ENCODE assay signal across 9 mouse cellular contexts in genomic region chr14:52018248-52019050, GRCm38 (mm10). TPM values are rescaled to one million over a fixed set of nuclear protein-coding genes. Genes with fewer than 3 reads are reported as not detected.
A peak's percentile ranks its signal among the peaks of the same experiment; 100 is the strongest.
DNase-seq lines count a peak whose midpoint lies in the region; ATAC-seq and TF ChIP-seq lines count a peak whose summit lies in the region.
"Had no signal": no experiment of that assay in that cellular context is flagged by ENCODE, and none has a peak within 500 bp of the region (broad histone marks: within the 10 kb centered on the region; RNA-seq: fewer than 3 reads in every experiment).

No protein-coding gene starts in this region.

- no peaks in the 10 kb centered on the region for H3K9me3 ChIP-seq in E14TG2a.4 (ENCODE audit: low read length)
- no peaks in the 10 kb centered on the region for H3K9me3 ChIP-seq in forebrain, embryonic 16.5 days (ENCODE audit: control insufficient read depth, low read length)
- no peaks in the 10 kb centered on the region for H3K9me3 ChIP-seq in liver, embryonic 16.5 days (replicated peaks; ENCODE audit: control insufficient read depth, low read length)

- ATAC-seq in forebrain, embryonic 16.5 days: no peak
- ATAC-seq in liver, embryonic 16.5 days (ENCODE audit: low read depth): no peak
- ATAC-seq in erythroid progenitor cell, adult 5-6 weeks (replicated peaks; ENCODE audit: low FRiP score, poor library complexity, severe bottlenecking): no peak

- intact Hi-C loops in gastrocnemius, adult 2 months (cut with DNase I): no loop called here

- H3K9ac ChIP-seq in forebrain, embryonic 16.5 days (replicated peaks; ENCODE audit: low read depth, low read length): peak overlapping the region; percentile 93; the same call in 1 of the 2 replicates
- H3K9ac ChIP-seq in liver, embryonic 16.5 days (ENCODE audit: low read depth, low read length): peak overlapping the region; percentile 89

- H3K27me3 ChIP-seq in E14TG2a.4 (ENCODE audit: insufficient read depth, low read length): no peaks in the 10 kb centered on the region
- H3K27me3 ChIP-seq in forebrain, embryonic 16.5 days (replicated peaks; ENCODE audit: control insufficient read depth, insufficient read depth, low read length): no peaks in the 10 kb centered on the region
- no peaks in the 10 kb centered on the region for H3K27me3 ChIP-seq in liver, embryonic 16.5 days (ENCODE audit: control insufficient read depth, insufficient read depth, low read depth, low read length)

- peak overlapping the region; percentile 96 for H3K27ac ChIP-seq in gastrocnemius, adult 2 months
- H3K27ac ChIP-seq in forebrain, embryonic 16.5 days (ENCODE audit: low read length): no peak overlapping the region
- H3K27ac ChIP-seq in liver, embryonic 16.5 days (ENCODE audit: low read length): peak overlapping the region; percentile 88

- H3K4me3 ChIP-seq in gastrocnemius, adult 2 months: peak overlapping the region; percentile 91
- peak overlapping the region; percentile 90 for H3K4me3 ChIP-seq in E14TG2a.4 (replicated peaks; ENCODE audit: low read length)
- 0 out of 2 replicates have a peak overlapping the region, but pooled peaks have one; percentile 2 for H3K4me3 ChIP-seq in forebrain, embryonic 16.5 days (replicated peaks; ENCODE audit: low read length)
- H3K4me3 ChIP-seq in liver, embryonic 16.5 days (ENCODE audit: low read depth, low read length): peak overlapping the region; percentile 75

- WGBS in forebrain, embryonic 16.5 days: 85% methylated on average over 15 of the region's 15 CpGs
- WGBS in liver, embryonic 16.5 days (ENCODE audit: insufficient replicate concordance): 79% methylated on average over 15 of the region's 15 CpGs

- H3K36me3 ChIP-seq in E14TG2a.4 (ENCODE audit: insufficient read depth, low read length): peaks cover 29% of the 10 kb centered on the region
- no peaks in the 10 kb centered on the region for H3K36me3 ChIP-seq in forebrain, embryonic 16.5 days (ENCODE audit: control insufficient read depth, insufficient read depth)
- no peaks in the 10 kb centered on the region for H3K36me3 ChIP-seq in liver, embryonic 16.5 days (ENCODE audit: control insufficient read depth, insufficient read depth)

- H3K4me1 ChIP-seq in E14TG2a.4 (replicated peaks; ENCODE audit: low read depth, low read length): peaks cover 61% of the 10 kb centered on the region
- peaks cover 31% of the 10 kb centered on the region for H3K4me1 ChIP-seq in forebrain, embryonic 16.5 days (replicated peaks; ENCODE audit: control insufficient read depth, insufficient read depth, low read length)
- H3K4me1 ChIP-seq in liver, embryonic 16.5 days (ENCODE audit: control insufficient read depth, low read depth, low read length): peaks cover 71% of the 10 kb centered on the region

- DNase-seq in gastrocnemius, adult 2 months: no peak
- no peak for DNase-seq in gastrocnemius, postnatal 10 days
- no peak for DNase-seq in retina, embryonic 14.5 days (ENCODE audit: low spot score)
- DNase-seq in kidney, postnatal 10 days: no peak

- peak overlapping the region; percentile 67 for H3K4me2 ChIP-seq in forebrain, embryonic 16.5 days (ENCODE audit: low read length)
- H3K4me2 ChIP-seq in liver, embryonic 16.5 days (ENCODE audit: low read depth, low read length): peak overlapping the region; percentile 81

- no peak for TF ChIP-seq CTCF in gastrocnemius, adult 2 months (IDR thresholded peaks at IDR 0.05)
- no peak for TF ChIP-seq CTCF in E14TG2a.4 (conservative IDR thresholded peaks at IDR 0.05; ENCODE audit: low read length)

RNA-seq across cellular contexts. Expression of gene Zfp219, which starts 2.1 kb away (rescaled TPM):
- total RNA-seq in gastrocnemius, adult 2 months (2021): 10 to 100 TPM; 13.5 to 13.8 TPM
- 10 to 100 TPM; 17.6 to 23.1 TPM for total RNA-seq in gastrocnemius, postnatal 10 days (2021)
- polyA plus RNA-seq in forebrain, embryonic 16.5 days (2015; fragmentation: Nextera tagmentation; extraction: Ambion mirVana): 28.6 and 32.2 TPM in 2 replicates
- 7.4 and 8.9 TPM in 2 replicates for polyA plus RNA-seq in liver, embryonic 16.5 days (2015; fragmentation: Nextera tagmentation; extraction: Ambion mirVana)
- total RNA-seq in erythroid progenitor cell, adult 5-6 weeks (2015; ENCODE audit: low replicate concordance): 2.2 and 4.2 TPM in 2 replicates
- 3.9 and 4.8 TPM in 2 replicates for total RNA-seq in erythroid progenitor cell, adult 5-6 weeks (2017; ENCODE audit: low replicate concordance)

RNA-seq across cellular contexts. Expression of gene Tmem253, which starts 3.0 kb away (rescaled TPM):
- total RNA-seq in gastrocnemius, adult 2 months (2021): 1 to 10 TPM in 1 of 2 experiments, under 1 TPM in 1; 0.46 to 2.6 TPM
- 1 to 10 TPM in 1 of 2 experiments, under 1 TPM in 1; 0.85 to 1.0 TPM for total RNA-seq in gastrocnemius, postnatal 10 days (2021)
- polyA plus RNA-seq in forebrain, embryonic 16.5 days (2015; fragmentation: Nextera tagmentation; extraction: Ambion mirVana): 0.67 and 0.81 TPM in 2 replicates
- 0.15 and 0.28 TPM in 2 replicates for polyA plus RNA-seq in liver, embryonic 16.5 days (2015; fragmentation: Nextera tagmentation; extraction: Ambion mirVana)
- 6.5 TPM in 1 of 2 replicates, not detected in the other for total RNA-seq in erythroid progenitor cell, adult 5-6 weeks (2015; ENCODE audit: low replicate concordance)
- total RNA-seq in erythroid progenitor cell, adult 5-6 weeks (2017; ENCODE audit: low replicate concordance): 0.15 TPM in 1 of 2 replicates, not detected in the other

RNA-seq across cellular contexts. Expression of gene Olfr221, which starts 23.8 kb away (rescaled TPM):
- total RNA-seq in gastrocnemius, adult 2 months (2021): not detected
- not detected for total RNA-seq in gastrocnemius, postnatal 10 days (2021)
- polyA plus RNA-seq in forebrain, embryonic 16.5 days (2015; fragmentation: Nextera tagmentation; extraction: Ambion mirVana): not detected in 2 replicates
- not detected in 2 replicates for polyA plus RNA-seq in liver, embryonic 16.5 days (2015; fragmentation: Nextera tagmentation; extraction: Ambion mirVana)
- total RNA-seq in erythroid progenitor cell, adult 5-6 weeks (2015; ENCODE audit: low replicate concordance): not detected in 2 replicates
- not detected in 2 replicates for total RNA-seq in erythroid progenitor cell, adult 5-6 weeks (2017; ENCODE audit: low replicate concordance)
- total RNA-seq: heart, adult 18-20 months had no signal

RNA-seq across cellular contexts. Expression of gene Arhgef40, which starts 33.9 kb away (rescaled TPM):
- 10 to 100 TPM in 1 of 2 experiments, 1 to 10 TPM in 1; 9.6 to 14.1 TPM for total RNA-seq in gastrocnemius, adult 2 months (2021)
- 10 to 100 TPM; 40.7 to 55.7 TPM for total RNA-seq in gastrocnemius, postnatal 10 days (2021)
- 58.5 and 70.4 TPM in 2 replicates for polyA plus RNA-seq in forebrain, embryonic 16.5 days (2015; fragmentation: Nextera tagmentation; extraction: Ambion mirVana)
- polyA plus RNA-seq in liver, embryonic 16.5 days (2015; fragmentation: Nextera tagmentation; extraction: Ambion mirVana): 12.5 and 14.6 TPM in 2 replicates
- 6.5 and 20.5 TPM in 2 replicates for total RNA-seq in erythroid progenitor cell, adult 5-6 weeks (2015; ENCODE audit: low replicate concordance)
- total RNA-seq in erythroid progenitor cell, adult 5-6 weeks (2017; ENCODE audit: low replicate concordance): 11.6 and 16.2 TPM in 2 replicates

Comparison
In these comparisons a context has a peak if more than half of its experiments do, and no peak if none do; other contexts are left out.
1. H3K4me3 ChIP-seq: peak in every context shown above with its lines; median percentile 91 in gastrocnemius, adult 2 months; 90 in E14TG2a.4; 75 in liver, embryonic 16.5 days; 2 in forebrain, embryonic 16.5 days.